Mouse (Mus musculus): ENCODE measurements around the gene Aprt. TPM values are rescaled to one million over a fixed set of nuclear protein-coding genes. Genes with fewer than 3 reads are reported as not detected.

Gene Aprt
- polyA plus RNA-seq (2017; shearing (Covaris generic)), result 100 to 1,000 TPM; 168 to 215 (median 192) TPM

GRCm38 (mm10) chr8:122576648-122577022, at the start of gene Aprt:
Gene Aprt (minus strand): TSS chr8:122576909.
- peak; percentile 99 for ATAC-seq

- no peak for ATAC-seq
Observed at GRCm38 (mm10) chr8:122625811-122626210, 49.1 kb upstream of the Aprt start.

- ATAC-seq, result no peak
Observed at GRCm38 (mm10) chr8:122624653-122625052, 47.9 kb upstream of the Aprt start.

DNA sequence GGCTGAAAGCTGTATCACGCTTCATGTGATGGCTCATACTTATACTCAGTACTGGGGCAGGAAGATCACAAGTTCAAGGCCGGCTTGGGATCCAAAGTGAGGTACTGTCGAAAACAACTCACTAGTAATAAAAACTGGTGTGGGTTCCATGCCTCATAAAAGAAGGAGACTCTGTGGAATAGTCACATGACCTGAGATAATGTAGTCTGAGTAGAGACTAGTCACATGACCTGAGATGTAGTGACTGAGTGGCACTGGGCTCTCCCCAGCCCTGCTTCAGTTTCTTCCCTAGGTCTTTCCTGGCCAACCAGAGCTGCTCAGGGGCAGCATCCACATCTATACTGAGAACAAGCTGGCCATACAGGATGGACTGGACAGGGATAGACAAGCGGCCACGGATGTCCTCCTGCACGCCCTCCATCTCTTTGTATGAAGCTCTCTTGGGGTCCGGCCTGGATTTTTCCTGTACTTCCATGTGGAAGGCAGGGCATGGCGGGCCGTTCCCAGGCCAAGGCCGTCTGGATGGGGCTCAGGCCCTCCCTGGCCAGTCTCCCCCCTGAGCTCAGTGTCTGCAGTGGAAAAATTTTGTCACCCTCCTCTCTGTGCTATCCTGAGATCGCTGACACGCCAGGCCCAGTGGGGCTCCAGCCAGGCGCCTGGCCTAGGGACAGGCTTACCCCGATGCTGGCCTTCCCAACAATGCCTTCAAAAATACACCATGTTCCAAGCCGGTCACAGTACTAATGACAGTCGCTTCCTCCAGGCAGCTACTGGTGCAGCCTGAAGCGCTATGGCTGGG, 47.3 kb upstream of the Aprt start:
- ATAC-seq, result no peak

DNA sequence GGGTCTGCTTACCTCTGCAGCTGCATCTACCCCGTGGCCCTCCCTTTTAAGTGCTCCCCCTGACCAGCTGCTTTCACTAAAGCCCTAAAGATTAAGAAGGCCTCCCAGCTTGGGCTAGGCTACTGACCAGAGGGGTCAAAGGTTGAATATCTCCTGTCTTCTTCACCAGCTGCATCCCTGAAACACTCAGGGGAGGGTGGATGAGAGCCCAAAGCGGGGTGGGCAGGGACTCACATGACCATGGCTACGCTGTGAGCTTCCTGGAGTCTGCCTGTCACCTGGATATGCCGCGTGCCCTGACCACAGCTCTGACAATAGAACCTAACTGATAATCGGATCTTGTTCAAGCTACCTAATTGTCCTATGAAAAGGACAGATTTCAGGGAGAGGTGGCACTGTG, 46.0 kb upstream of the Aprt start, which contains the start of gene Pabpn1l:
Pabpn1l (minus strand) TSS at position 13 of the 400 bp plus-strand sequence.
- ATAC-seq, result no peak

GRCm38 (mm10) chr8:122620446-122620845, 43.7 kb upstream of the Aprt start:
- no peak for ATAC-seq

DNA sequence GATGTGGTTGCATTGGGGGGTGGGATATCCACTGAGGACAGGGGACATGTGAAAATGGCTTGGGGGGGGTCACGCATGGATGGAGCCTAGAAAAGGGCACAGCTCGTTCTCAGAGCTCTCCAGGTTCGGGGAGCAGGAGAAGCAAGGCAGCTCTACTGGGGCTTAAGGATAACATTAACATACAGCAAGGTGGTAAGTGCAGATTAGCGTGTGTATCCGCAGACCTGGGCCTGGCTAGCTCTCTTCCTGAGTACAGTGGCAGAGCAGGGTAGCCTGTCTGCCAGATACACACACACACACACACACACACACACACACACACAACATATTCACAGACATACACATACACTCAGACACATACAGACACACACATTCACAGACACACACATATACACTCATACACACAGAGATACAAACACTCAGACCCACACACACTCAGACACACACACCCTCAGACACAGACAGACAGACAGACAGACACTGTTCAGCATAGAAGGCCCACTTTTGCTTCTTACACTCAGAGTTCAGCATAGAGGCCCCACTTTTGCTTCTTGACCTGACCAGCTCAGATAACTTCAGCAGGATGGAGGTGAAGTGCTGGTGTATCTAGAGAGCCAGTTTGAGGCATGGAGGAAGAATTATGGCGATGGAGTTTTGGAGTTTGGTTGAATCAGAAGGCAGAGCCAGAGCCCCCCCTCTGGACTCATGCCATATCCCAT, 42.1 kb upstream of the Aprt start:
- ATAC-seq, result no peak

GRCm38 (mm10) chr8:122617947-122618546, 41.3 kb upstream of the Aprt start:
- peak; percentile 58 for ATAC-seq

- ATAC-seq, result no peak
Observed at GRCm38 (mm10) chr8:122616181-122616905, 39.6 kb upstream of the Aprt start.

GRCm38 (mm10) chr8:122611295-122612133, 34.8 kb upstream of the Aprt start, which contains the start of the genes Galns and Trappc2l:
Gene Galns (minus strand): TSS chr8:122611463.
Gene Trappc2l (plus strand): TSS chr8:122611640.
- peak; percentile 99 for ATAC-seq

- ATAC-seq, result peak; percentile 26
Observed at GRCm38 (mm10) chr8:122610612-122611277, 34.0 kb upstream of the Aprt start.

DNA sequence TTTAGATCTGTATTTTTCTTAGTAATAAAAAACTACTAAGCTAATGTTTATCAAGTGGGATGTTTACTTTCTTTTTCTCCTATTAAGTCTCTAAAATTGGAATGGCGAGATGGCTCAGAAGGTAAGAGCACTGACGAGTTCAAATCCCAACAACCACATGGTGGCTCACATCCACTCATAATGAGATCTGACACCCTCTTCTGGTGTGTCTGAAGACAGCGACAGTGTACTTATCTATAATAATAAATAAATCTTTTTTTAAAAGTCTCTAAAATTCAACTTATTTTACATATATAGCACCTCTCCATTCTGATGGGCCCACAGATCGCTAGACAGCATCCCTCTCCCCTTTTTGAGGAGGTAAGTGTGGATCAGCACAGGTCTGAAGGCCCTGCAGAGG, 33.5 kb upstream of the Aprt start:
- no peak for ATAC-seq

GRCm38 (mm10) chr8:122606810-122607209, 30.1 kb upstream of the Aprt start:
- ATAC-seq, result no peak

DNA sequence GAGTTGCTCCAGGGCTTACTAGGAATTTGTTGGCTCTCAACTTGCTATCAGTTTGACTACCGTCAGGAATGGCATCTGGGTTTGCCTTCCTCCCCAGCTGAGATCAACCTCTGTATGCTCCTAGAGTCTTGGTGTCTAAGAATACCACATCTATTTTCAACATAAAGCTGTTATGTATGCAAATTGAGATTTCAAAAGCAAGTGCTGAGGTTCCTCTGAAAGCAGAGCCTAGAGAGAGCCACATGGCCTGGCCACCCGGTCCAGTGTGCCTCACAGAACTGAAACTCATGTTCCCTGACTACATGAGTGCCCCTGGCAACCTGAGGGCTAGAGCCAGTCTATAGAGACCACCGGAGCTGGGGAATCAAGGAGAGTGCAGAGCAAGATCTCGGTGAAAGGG, 28.7 kb upstream of the Aprt start:
- no peak for ATAC-seq

GRCm38 (mm10) chr8:122604640-122605039, 27.9 kb upstream of the Aprt start:
- ATAC-seq, result no peak

DNA sequence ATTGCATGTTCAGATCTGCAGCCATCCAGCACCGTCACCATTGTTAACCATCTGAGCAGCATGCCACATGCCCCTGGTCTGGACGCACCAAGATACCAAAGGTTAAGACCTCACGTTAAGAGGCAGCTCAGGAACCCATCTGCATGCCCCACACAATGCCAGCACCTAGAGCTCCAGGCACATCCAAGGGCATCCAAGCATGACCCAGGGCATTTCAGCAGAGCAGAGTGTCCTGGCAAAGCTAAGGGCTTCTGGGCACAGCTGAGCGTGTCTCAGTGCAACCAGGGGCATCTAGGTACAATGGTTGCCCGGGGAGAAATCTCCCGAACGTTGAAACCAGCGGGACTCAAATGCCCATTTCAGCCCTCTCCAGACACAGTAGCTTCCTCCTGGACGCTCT, 24.0 kb upstream of the Aprt start:
- ATAC-seq, result no peak

GRCm38 (mm10) chr8:122596031-122596430, 19.3 kb upstream of the Aprt start:
- no peak for ATAC-seq

DNA sequence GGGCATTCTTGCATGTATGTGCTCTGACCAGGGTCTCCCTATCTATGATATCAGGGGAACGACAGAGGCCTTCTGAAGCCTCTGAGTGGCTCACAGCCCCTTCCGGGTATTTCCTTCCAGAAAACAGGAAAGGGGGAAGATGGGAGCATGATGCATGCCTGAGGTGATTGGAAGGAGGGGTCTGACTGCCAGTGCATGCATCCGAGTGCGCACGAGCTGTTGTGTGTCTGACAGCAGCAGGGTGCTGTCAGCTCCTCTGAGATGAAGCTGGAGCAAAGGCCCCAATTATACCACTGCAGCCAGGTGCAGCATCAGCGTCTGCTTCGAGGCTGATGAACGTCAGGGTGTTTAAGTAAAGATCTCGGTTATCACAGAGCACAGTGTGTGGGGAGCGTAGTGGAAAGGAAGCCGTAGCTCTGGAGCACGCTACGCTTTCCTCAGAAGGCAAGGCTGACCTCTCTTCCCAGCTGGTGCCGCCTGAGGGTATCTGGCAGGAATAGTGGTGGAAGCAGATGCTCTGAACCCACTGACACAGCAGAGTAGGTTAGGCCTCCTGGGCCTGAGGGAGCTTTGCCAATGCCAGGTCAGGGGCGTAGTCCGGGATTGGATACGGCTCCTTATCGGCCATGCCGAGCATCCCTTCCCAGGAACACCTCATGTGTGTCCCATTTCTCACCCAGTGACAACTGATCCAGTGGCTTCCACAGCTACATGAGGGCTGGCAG, 17.2 kb upstream of the Aprt start:
- ATAC-seq, result no peak

GRCm38 (mm10) chr8:122593240-122593639, 16.5 kb upstream of the Aprt start:
- no peak for ATAC-seq

GRCm38 (mm10) chr8:122586749-122587148, 10.0 kb upstream of the Aprt start:
- ATAC-seq, result no peak

Measured in inflammation-experienced regulatory T-cells, adult 6 months (primary cell).